Mouse (Mus musculus) midbrain, embryonic 15.5 days (tissue): Measurements from ENCODE around the gene Ppp1r14a. TPM values are rescaled to one million over a fixed set of nuclear protein-coding genes. Genes with fewer than 3 reads are reported as not detected.
A peak's percentile ranks its signal among the peaks of the same experiment; 100 is the strongest.

Experiments used
- ATAC-seq: fragments of 200-750 bp; cut with Nextera tagmentation; replicated peaks from 2 replicates; pipeline ENCODE4 v1.8.0; 2017; ENCODE audit warnings: moderate TSS enrichment
- H3K27ac ChIP-seq: fragments of 300-500 bp; sonication (generic); 2 replicates; pipeline ENCODE4 v1.5.1; 2015; ENCODE audit warnings: mild to moderate bottlenecking, inconsistent platforms
- H3K27me3 ChIP-seq: fragments of 300-500 bp; sonication (generic); replicated peaks from 2 replicates; pipeline ENCODE4 v1.6.1; 2015; ENCODE audit warnings: inconsistent platforms
- H3K36me3 ChIP-seq: fragments of 300-500 bp; sonication (generic); replicated peaks from 2 replicates; pipeline ENCODE4 v1.6.1; 2015; ENCODE audit warnings: inconsistent platforms
- H3K4me1 ChIP-seq: fragments of 300-500 bp; sonication (generic); 2 replicates; pipeline ENCODE4 v1.6.1; 2015; ENCODE audit warnings: inconsistent platforms
- H3K4me2 ChIP-seq: fragments of 300-500 bp; sonication (generic); 2 replicates; pipeline ENCODE4 v1.6.1; 2015; ENCODE audit warnings: inconsistent platforms, mild to moderate bottlenecking, moderate library complexity
- H3K4me3 ChIP-seq: fragments of 300-500 bp; sonication (generic); 2 replicates; pipeline ENCODE4 v1.5.1; 2015; ENCODE audit warnings: mild to moderate bottlenecking, inconsistent platforms
- H3K9ac ChIP-seq: fragments of 300-500 bp; sonication (generic); 2 replicates; pipeline ENCODE4 v1.6.1; 2015; ENCODE audit warnings: mild to moderate bottlenecking, inconsistent platforms
- H3K9me3 ChIP-seq: fragments of 300-500 bp; sonication (generic); 2 replicates; pipeline ENCODE4 v1.6.1; 2016; ENCODE audit warnings: inconsistent platforms
- WGBS: fragments of 180-500 bp; shearing (Covaris S2); methylation state at CpG from one replicate; pipeline ENCODE4 v1.1.7; 2015; ENCODE audit warnings: mixed read lengths; 5-methylcytosine and 5-hydroxymethylcytosine counted together
- polyA plus RNA-seq: library from polyadenylated mRNA; unstranded; fragments of >200 nt; fragmentation: Nextera tagmentation; extraction: Ambion mirVana; gene quantifications from 2 replicates; pipeline ENCODE4 v1.2.1, GENCODE M21; 2015

Ppp1r14a gene
- polyA plus RNA-seq, 1 experiment from 2014 or later: 3.3 TPM

- Histone ChIP-seq H3K9me3 (no peaks in the 10 kb centered on the region), H3K27me3 (no peaks in the 10 kb centered on the region), H3K27ac (0 out of 2 replicates have a peak overlapping the region, but pooled peaks have one; percentile 42), H3K4me2 (no peak overlapping the region), H3K4me3 (no peak overlapping the region), H3K4me1 (peaks cover 24% of the 10 kb centered on the region), H3K9ac (no peak overlapping the region; the same call in 1 of the 2 replicates), H3K36me3 (no peaks in the 10 kb centered on the region)
- no peak for ATAC-seq
- WGBS: 28% methylated on average over 19 of the region's 19 CpGs
Measured at GRCm38 (mm10) chr7:29293131-29294065, 4.3 kb downstream of the Ppp1r14a start.

- Histone ChIP-seq H3K4me2 (no peak overlapping the region), H3K4me1 (peaks cover 16% of the 10 kb centered on the region), H3K9me3 (no peaks in the 10 kb centered on the region), H3K4me3 (no peak overlapping the region), H3K36me3 (no peaks in the 10 kb centered on the region), H3K27me3 (no peaks in the 10 kb centered on the region), H3K9ac (no peak overlapping the region), H3K27ac (no peak overlapping the region)
- ATAC-seq: no peak
- 63% methylated on average over 13 of the region's 13 CpGs for WGBS
Measured at GRCm38 (mm10) chr7:29294111-29294761, 5.1 kb downstream of the Ppp1r14a start.

- no peak overlapping the region for H3K4me3 ChIP-seq
- WGBS: 82% methylated on average over 24 of the region's 24 CpGs
- H3K4me2 ChIP-seq: no peak overlapping the region
- H3K9me3 ChIP-seq: no peaks in the 10 kb centered on the region
- ATAC-seq: no peak
- no peak overlapping the region for H3K27ac ChIP-seq
- no peak overlapping the region for H3K9ac ChIP-seq
- H3K27me3 ChIP-seq: no peaks in the 10 kb centered on the region
- H3K36me3 ChIP-seq: no peaks in the 10 kb centered on the region
- peaks cover 12% of the 10 kb centered on the region for H3K4me1 ChIP-seq
Measured at GRCm38 (mm10) chr7:29295861-29296647, 6.9 kb downstream of the Ppp1r14a start.

DNA sequence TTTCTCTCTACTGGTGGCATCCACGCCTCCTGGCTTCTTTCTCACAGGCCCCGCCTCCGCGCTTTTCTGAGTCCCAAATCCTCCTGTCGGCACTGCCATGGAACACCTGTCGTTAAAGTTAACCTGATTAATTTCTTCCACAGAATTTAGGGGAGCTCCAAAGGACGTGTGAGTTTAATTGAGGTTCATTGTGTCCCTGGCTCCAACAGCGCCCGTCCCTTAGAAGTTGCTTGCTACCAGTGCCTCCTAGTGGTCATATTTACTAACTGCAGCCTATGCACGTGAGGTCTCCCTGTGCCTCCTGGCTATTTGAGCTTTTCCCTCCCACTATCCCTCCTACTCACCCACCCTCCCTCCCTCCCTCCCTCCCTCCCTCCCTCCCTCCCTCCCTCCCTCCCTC, 7.9 kb downstream of the Ppp1r14a start:
- Histone ChIP-seq H3K36me3 (no peaks in the 10 kb centered on the region), H3K4me1 (peaks cover 11% of the 10 kb centered on the region), H3K4me2 (no peak overlapping the region), H3K9me3 (no peaks in the 10 kb centered on the region), H3K27me3 (no peaks in the 10 kb centered on the region), H3K4me3 (no peak overlapping the region), H3K27ac (no peak overlapping the region), H3K9ac (no peak overlapping the region)
- WGBS: 13% methylated on average over 10 of the region's 10 CpGs
- no peak for ATAC-seq

- 3% methylated on average over 7 of the region's 7 CpGs for WGBS
- Histone ChIP-seq H3K36me3 (no peaks in the 10 kb centered on the region), H3K4me2 (peak overlapping the region; percentile 44), H3K9me3 (no peaks in the 10 kb centered on the region), H3K27me3 (no peaks in the 10 kb centered on the region), H3K4me1 (peaks cover 20% of the 10 kb centered on the region), H3K9ac (no peak overlapping the region), H3K27ac (peak overlapping the region; percentile 70), H3K4me3 (peak overlapping the region; percentile 20; the same call in 1 of the 2 replicates)
- no peak for ATAC-seq
Measured at GRCm38 (mm10) chr7:29301127-29301566, 12.0 kb downstream of the Ppp1r14a start.

- Histone ChIP-seq H3K27ac (no peak overlapping the region), H3K4me1 (peaks cover 33% of the 10 kb centered on the region), H3K9me3 (no peaks in the 10 kb centered on the region), H3K27me3 (no peaks in the 10 kb centered on the region), H3K36me3 (no peaks in the 10 kb centered on the region), H3K4me2 (no peak overlapping the region), H3K9ac (no peak overlapping the region), H3K4me3 (no peak overlapping the region)
- no peak for ATAC-seq
- WGBS: 46% methylated on average over 7 of the region's 7 CpGs
Measured at GRCm38 (mm10) chr7:29302641-29303040, 13.5 kb downstream of the Ppp1r14a start.

DNA sequence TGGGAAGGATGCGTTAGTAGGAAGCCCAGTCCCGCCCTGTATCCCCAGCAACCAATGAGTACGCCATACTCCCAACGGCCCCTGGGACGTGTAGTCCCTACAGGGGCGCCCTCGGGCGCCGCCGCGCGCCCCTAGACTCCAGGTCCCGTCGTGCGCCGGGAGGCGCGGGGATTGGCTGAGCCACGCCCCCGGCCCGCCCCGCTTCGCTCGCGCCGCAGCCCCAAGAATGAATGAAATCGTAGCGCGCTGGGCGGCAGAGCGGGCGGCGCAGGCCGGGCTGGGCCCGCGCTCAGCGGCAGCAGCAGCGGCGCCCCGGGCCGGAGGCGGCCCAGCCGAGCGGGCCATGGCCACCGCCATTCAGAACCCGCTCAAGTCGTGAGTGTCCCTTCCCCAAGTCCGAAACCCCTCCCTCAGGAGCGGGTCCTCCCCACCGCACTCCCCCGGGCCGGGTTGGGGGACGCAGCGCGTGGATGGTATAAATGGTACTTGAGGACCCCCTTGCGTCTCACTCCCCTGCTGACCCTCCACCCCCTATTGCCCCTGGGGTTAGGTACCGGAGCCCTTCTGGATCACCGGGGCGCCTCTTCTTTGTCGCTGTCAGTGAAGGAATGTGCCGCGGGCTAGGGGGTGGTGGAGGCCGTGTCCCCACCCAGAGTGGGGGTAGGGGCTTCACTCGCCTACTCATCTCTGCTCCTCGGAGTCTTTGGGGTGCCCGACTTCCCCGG, 14.8 kb downstream of the Ppp1r14a start, which contains the start of gene Dpf1:
TSS of gene Dpf1 (plus strand) at position 214 of the 725 bp plus-strand sequence.
- H3K9ac ChIP-seq: peak within 1 kb of the TSS; percentile 94
- peak within 1 kb of the TSS; percentile 87 for H3K4me2 ChIP-seq
- no peaks in the 10 kb centered on the region for H3K27me3 ChIP-seq
- no peaks in the 10 kb centered on the region for H3K36me3 ChIP-seq
- no peaks in the 10 kb centered on the region for H3K9me3 ChIP-seq
- peak within 1 kb of the TSS; percentile 91 for H3K27ac ChIP-seq
- peaks cover 39% of the 10 kb centered on the region for H3K4me1 ChIP-seq
- ATAC-seq: peak; percentile 86
- under 1% methylated on average over 61 of the region's 67 CpGs for WGBS
- H3K4me3 ChIP-seq: peak within 1 kb of the TSS; percentile 90

GRCm38 (mm10) chr7:29304463-29305262, 15.6 kb downstream of the Ppp1r14a start:
- peak; percentile 1; the same call in 1 of the 2 replicates for ATAC-seq
- peak overlapping the region; percentile 94 for H3K9ac ChIP-seq
- no peaks in the 10 kb centered on the region for H3K9me3 ChIP-seq
- no peaks in the 10 kb centered on the region for H3K36me3 ChIP-seq
- H3K27me3 ChIP-seq: no peaks in the 10 kb centered on the region
- under 1% methylated on average over 48 of the region's 48 CpGs for WGBS
- H3K4me1 ChIP-seq: peaks cover 45% of the 10 kb centered on the region
- peak overlapping the region; percentile 91 for H3K27ac ChIP-seq
- peak overlapping the region; percentile 90 for H3K4me3 ChIP-seq
- H3K4me2 ChIP-seq: peak overlapping the region; percentile 87

DNA sequence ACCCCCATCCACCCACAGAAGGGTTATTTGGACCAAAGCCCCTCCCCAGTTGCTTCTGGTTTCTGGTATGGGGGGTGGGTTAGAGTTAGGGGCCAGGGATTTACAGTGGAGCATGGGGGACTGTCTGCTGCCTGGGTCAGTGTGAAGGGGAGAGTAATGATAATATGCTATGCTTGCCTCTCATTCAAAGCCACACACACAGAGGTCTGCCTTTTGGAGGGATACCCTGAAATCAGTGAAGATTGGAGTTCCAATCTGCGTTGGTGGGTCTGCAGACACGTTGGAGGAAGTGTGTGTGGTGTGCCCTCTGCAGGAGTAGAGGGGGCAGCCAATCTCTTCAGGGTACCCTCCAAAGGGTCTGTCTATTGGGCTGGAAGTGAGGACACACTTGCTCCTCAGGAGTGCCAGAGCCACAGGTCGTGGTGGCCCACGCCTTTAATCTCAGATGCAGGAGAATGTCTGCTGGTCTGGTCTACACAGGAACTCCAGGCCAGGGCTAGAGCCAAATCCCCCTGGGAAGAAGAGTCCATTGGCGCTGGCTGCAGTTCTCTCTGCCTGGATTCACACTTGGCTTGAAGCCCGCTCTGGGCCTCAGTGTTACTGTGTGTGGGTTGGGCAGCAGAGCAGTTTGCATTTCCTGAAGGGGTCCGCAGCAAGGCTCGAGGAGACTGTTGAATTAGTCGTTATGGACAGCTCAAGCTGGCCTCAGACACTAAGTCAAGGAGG, 16.3 kb downstream of the Ppp1r14a start:
- ATAC-seq: no peak
- H3K4me1 ChIP-seq: peaks cover 53% of the 10 kb centered on the region
- no peaks in the 10 kb centered on the region for H3K27me3 ChIP-seq
- 8% methylated on average over 9 of the region's 9 CpGs for WGBS
- peak overlapping the region; percentile 87 for H3K4me2 ChIP-seq
- H3K9me3 ChIP-seq: no peaks in the 10 kb centered on the region
- H3K9ac ChIP-seq: peak overlapping the region; percentile 94
- H3K36me3 ChIP-seq: no peaks in the 10 kb centered on the region
- peak overlapping the region; percentile 90 for H3K4me3 ChIP-seq
- peak overlapping the region; percentile 91 for H3K27ac ChIP-seq

DNA sequence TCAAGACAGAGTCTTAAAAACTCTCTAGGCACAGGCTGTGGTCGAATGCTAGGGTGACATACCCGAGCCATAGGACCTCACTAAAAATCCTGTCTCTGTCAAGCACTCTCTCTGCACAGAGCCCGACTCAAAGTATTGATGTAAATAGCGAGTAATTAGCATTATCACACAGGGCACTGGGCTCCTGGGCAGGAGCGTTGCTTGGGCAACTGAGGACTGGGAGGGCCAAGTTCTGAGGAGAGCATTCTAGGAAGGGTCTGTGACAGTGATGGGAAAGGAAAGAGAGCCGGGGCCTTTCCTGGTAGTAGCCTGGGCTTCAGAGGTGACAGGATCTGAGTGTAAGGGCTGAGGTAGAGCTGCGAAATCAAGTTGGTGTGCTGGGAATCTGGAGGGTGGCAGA, 17.0 kb downstream of the Ppp1r14a start:
- no peak for ATAC-seq
- Histone ChIP-seq H3K27me3 (no peaks in the 10 kb centered on the region), H3K36me3 (peaks cover under 1% of the 10 kb centered on the region; the same call in 1 of the 2 replicates), H3K9ac (0 out of 2 replicates have a peak overlapping the region, but pooled peaks have one; percentile 16), H3K9me3 (no peaks in the 10 kb centered on the region), H3K4me3 (peak overlapping the region; percentile 90), H3K4me1 (peaks cover 59% of the 10 kb centered on the region), H3K27ac (peak overlapping the region; percentile 91), H3K4me2 (peak overlapping the region; percentile 87)
- 19% methylated on average over 7 of the region's 7 CpGs for WGBS
